In the genomic region with DNA sequence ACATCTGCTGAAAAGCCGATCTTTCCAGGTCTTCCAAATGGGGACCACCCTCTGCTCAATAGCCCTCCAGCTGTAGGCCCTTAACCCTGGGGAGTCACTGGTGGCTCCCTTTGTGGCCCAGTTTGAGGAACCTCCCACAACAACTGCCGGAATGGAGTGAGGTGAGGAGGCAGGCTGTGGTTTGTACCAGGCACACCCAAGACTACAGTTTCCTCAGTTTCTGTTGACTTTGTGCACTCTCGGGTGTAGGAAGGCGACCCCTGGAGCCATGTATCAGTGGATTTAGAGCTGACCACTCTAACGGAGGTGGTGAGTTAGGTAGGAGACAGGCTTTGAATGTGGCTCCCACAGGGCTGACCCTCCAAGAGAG, we compare ENCODE assay signal across 14 mouse cellular contexts. TPM values are rescaled to one million over a fixed set of nuclear protein-coding genes. Genes with fewer than 3 reads are reported as not detected.
DNase-seq lines count a peak whose midpoint lies in the region; ATAC-seq and TF ChIP-seq lines count a peak whose summit lies in the region.
"Had no signal": no experiment of that assay in that cellular context is flagged by ENCODE, and none has a peak within 500 bp of the region (broad histone marks: within the 10 kb centered on the region; RNA-seq: fewer than 3 reads in every experiment).

No protein-coding gene starts in this region.

- no peak for TF ChIP-seq CTCF in lung, adult 2 months (IDR thresholded peaks at IDR 0.05; ENCODE audit: insufficient read depth, low read length)

- peak overlapping the region; percentile 0; the same call in 1 of the 2 replicates for H3K27ac ChIP-seq in kidney, embryonic 14.5 days (ENCODE audit: low read depth, low read length)
- H3K27ac ChIP-seq: limb, embryonic 12.5 days; neural tube, embryonic 12.5 days had no signal

- TF ChIP-seq POLR2A in lung, adult 2 months (IDR thresholded peaks at IDR 0.05; ENCODE audit: borderline replicate concordance, extremely low read depth, low read depth, low read length): no peak

- H3K4me3 ChIP-seq in kidney, embryonic 14.5 days (ENCODE audit: low read length): no peak overlapping the region
- H3K4me3 ChIP-seq in lung, adult 2 months (replicated peaks; ENCODE audit: extremely low read depth, low read depth, low read length): peak overlapping the region; percentile 40
- H3K4me3 ChIP-seq: erythroblast, embryonic 14.5 days; limb, embryonic 12.5 days; neural tube, embryonic 12.5 days had no signal

- no peaks in the 10 kb centered on the region for H3K36me3 ChIP-seq in kidney, embryonic 14.5 days (ENCODE audit: control insufficient read depth, insufficient read depth, low read length)
- H3K36me3 ChIP-seq: limb, embryonic 12.5 days; neural tube, embryonic 12.5 days had no signal

- intact Hi-C loops in gastrocnemius, postnatal 36 days (cut with DNase I): loop anchor here (10.0 kb wide), 1 partner anchor 100 kb away; no protein-coding TSS in a partner anchor

- H3K4me1 ChIP-seq in kidney, embryonic 14.5 days (ENCODE audit: control insufficient read depth, insufficient read depth, low read length): no peaks in the 10 kb centered on the region
- H3K4me1 ChIP-seq in lung, adult 2 months (ENCODE audit: control insufficient read depth, insufficient read depth, low read length): no peaks in the 10 kb centered on the region; the same call in 1 of the 2 replicates
- H3K4me1 ChIP-seq: limb, embryonic 12.5 days; neural tube, embryonic 12.5 days had no signal

- no peaks in the 10 kb centered on the region; the same call in 1 of the 2 replicates for H3K9me3 ChIP-seq in kidney, embryonic 14.5 days (ENCODE audit: control insufficient read depth, low read length)
- H3K9me3 ChIP-seq: limb, embryonic 12.5 days; neural tube, embryonic 12.5 days had no signal

- no peaks in the 10 kb centered on the region for H3K27me3 ChIP-seq in kidney, embryonic 14.5 days (ENCODE audit: control insufficient read depth, insufficient read depth, low read length)
- H3K27me3 ChIP-seq: CH12.LX; limb, embryonic 12.5 days; neural tube, embryonic 12.5 days had no signal

- no peak for ATAC-seq in kidney, embryonic 14.5 days (ENCODE audit: low FRiP score, low TSS enrichment)
- ATAC-seq: intestine, postnatal 0 days had no signal

- DNase-seq in kidney, postnatal 25 days: no peak
- no peak for DNase-seq in lung, adult 2 months
- peak; percentile 74 to 76 for DNase-seq in natural killer cell, adult 2 months (ENCODE audit: low spot score in 2 of 2)
- peak; percentile 80 for DNase-seq in thymus, postnatal 25 days
- DNase-seq in gastrocnemius, postnatal 36 days: no peak
- no peak for DNase-seq in kidney, postnatal 36 days
- no peak for DNase-seq in kidney, adult 8-10 months
- DNase-seq: cerebellum, adult 9-10 months had no signal

- no peak overlapping the region for H3K9ac ChIP-seq in kidney, embryonic 14.5 days (ENCODE audit: low read depth, low read length)
- H3K9ac ChIP-seq: limb, embryonic 12.5 days; neural tube, embryonic 12.5 days had no signal

- no peak overlapping the region for H3K4me2 ChIP-seq in kidney, embryonic 14.5 days (replicated peaks; ENCODE audit: low read depth, low read length)
- H3K4me2 ChIP-seq: limb, embryonic 12.5 days; neural tube, embryonic 12.5 days had no signal

- WGBS in kidney, embryonic 14.5 days: 65% methylated on average over 5 of the region's 5 CpGs
- WGBS in lung, adult 2 months: 57% methylated on average over 5 of the region's 5 CpGs

RNA-seq across cellular contexts. Expression of a gene that starts 1.2 kb away (rescaled TPM):
- polyA plus RNA-seq in kidney, embryonic 14.5 days (2014; fragmentation: Nextera tagmentation; extraction: Ambion mirVana): not detected in 2 replicates
- polyA plus RNA-seq in lung, adult 2 months (2012; rRNA removed): 1.6 and 3.1 TPM in 2 replicates
- under 1 TPM in 1 of 2 experiments, not detected in 1; 0.28 TPM for total RNA-seq in gastrocnemius, postnatal 36 days (2021)
- total RNA-seq: CH12.LX had no signal
- polyA plus RNA-seq: erythroblast, embryonic 14.5 days had no signal

RNA-seq across cellular contexts. Expression of a gene that starts 38.4 kb away (rescaled TPM):
- 8.9 and 11.7 TPM in 2 replicates for polyA plus RNA-seq in kidney, embryonic 14.5 days (2014; fragmentation: Nextera tagmentation; extraction: Ambion mirVana)
- polyA plus RNA-seq in lung, adult 2 months (2012; rRNA removed): 68.7 and 87.9 TPM in 2 replicates
- 1 to 10 TPM; 7.9 to 9.1 TPM for total RNA-seq in gastrocnemius, postnatal 36 days (2021)

Comparison
In these comparisons a context has a peak if more than half of its experiments do, and no peak if none do; other contexts are left out.
1. DNase-seq: peak in natural killer cell, adult 2 months (2 of 2) and thymus, postnatal 25 days (single experiment); none in kidney, postnatal 25 days (0 of 2), lung, adult 2 months (single experiment), gastrocnemius, postnatal 36 days (0 of 2), kidney, postnatal 36 days (0 of 2) and kidney, adult 8-10 months (0 of 2).